Mouse (Mus musculus) E14TG2a.4 (cell line): ENCODE data around the gene Nolc1.

Experiments
- CTCF ChIP-seq: conservative IDR thresholded peaks from 2 replicates; pipeline ENCODE4 v1.5.1; 2014; ENCODE audit warnings: low read length
- NANOG ChIP-seq: IDR thresholded peaks from 2 replicates; pipeline ENCODE4 v1.6.1; 2014; ENCODE audit warnings: borderline replicate concordance, low read length, mixed read lengths

DNA sequence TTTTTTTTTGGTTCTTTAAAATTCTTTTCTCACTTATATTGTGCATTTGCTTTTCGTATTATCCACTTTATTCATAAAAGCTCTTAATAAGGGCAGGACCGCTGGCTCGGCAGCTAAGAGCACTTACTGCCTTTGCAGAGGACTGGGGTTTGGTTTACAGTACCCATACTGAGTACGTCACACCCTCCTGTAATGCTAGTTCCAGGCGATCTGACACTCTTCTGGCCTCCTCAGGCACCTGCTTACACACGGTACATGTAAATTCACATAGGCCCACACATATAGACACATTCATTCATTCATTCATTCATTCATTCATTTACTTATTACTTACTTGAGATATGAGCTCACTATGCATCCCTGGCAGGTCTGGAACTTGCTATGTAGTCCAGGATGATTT lies 45.2 kb downstream of the Nolc1 start:
- TF ChIP-seq CTCF (no peak), NANOG (no peak)
